Mouse (Mus musculus): ENCODE data around the gene Clk2.

The Clk2 gene

DNA sequence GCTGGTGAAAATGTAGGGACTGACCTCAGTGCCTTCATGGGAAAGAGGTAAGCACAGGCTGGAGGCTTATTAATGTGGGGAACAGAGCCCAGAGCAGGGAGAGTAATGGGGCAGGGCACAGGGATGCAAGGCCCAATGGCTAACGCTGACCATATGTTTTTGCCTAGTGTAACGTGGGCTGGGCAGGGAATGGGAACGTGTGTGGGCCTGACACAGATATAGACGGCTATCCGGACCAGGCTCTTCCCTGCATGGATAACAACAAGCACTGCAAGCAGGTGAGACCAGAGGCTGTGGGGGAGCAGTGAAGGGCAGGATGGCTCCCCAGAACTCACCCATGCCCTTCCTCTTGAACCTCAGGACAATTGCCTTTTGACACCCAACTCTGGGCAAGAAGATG is 56.6 kb downstream of the Clk2 start:
- DNase-seq (ENCODE audit: low read depth), result no peak

DNA sequence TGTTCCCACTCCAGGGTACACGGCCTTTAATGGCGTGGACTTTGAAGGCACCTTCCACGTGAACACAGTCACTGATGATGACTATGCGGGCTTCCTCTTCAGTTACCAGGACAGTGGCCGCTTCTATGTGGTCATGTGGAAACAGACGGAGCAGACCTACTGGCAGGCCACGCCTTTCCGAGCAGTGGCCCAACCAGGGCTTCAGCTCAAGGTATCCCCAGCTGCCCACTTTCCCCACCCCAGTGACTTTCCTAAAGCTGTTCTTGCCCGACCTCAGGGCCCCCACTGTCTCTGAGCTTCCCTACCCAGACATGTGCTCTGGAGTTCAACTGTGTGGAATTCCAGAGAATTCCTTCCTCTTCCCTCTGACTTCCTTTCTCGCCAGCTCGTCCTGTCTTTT is 60.2 kb downstream of the Clk2 start:
- DNase-seq (ENCODE audit: low read depth), result no peak

DNA sequence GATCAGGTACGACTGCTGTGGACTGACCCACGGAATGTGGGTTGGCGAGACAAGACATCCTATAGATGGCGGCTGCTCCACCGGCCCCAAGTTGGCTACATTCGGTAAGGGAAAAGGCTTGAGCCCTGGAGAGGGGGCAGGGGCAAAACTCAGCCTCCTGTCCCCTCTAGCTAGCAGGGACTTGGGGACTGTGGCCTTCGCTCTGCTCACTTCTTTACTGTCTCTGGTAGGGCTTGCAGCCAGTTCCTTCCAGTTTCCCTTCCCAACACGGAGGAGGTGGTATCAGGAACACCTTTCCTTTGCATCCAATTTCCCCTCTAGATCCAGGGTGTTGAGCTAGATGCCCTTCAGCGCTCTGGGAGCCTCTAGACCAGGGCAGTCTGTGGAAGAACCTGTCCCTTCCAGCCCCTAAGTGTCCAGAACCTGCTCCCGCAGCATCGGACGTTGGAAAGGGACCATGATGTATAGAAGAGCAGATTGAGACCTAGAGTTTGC is 60.8 kb downstream of the Clk2 start:
- no peak for DNase-seq (ENCODE audit: low read depth)

DNA sequence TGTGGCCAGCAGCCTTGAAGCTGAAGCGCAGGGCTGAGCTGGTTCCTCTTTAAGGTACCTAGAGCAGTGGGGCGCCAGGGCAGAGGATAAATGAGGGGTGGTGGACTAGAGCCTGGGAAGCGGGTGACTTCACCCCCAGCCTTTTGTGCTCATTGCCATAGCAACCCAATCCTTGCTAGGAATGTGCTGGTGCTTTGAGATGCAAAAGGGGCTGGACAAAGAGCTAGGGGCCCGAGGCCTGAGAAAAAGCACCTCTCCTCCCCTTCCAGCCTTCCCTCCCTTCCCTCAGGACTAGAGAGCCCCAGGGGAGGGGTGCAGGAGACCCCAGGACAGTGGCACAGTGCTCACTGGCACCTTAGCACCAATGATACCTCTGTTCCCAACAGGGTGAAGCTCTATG is 61.3 kb downstream of the Clk2 start:
- DNase-seq (ENCODE audit: low read depth), result no peak

DNA sequence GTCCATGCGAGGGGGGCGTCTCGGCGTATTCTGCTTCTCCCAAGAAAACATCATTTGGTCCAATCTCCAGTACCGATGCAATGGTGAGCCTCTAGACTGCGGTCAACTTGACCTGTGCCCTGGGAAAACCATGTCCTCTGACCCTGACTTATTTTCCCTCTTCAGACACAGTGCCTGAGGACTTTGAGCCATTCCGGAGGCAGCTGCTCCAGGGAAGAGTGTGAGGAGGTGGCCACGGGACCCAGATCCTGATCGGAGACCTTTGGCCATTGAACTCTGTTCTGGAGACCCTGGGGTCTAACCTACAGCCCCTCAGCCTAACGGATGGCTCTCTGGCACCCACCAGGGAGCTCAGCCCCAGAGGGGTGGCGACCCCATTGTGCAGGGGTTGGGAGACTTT is 61.8 kb downstream of the Clk2 start:
- DNase-seq (ENCODE audit: low read depth), result no peak

All from induced T-regulatory cell, adult 2 months (primary cell).